Mouse (Mus musculus) hindbrain, embryonic 14.5 days (tissue): Measurements from ENCODE around the gene Grn. TPM values are rescaled to one million over a fixed set of nuclear protein-coding genes. Genes with fewer than 3 reads are reported as not detected.

Source experiments
- ATAC-seq: fragments of 200-750 bp; cut with Nextera tagmentation; 2 replicates; pipeline ENCODE4 v1.8.0; 2017; ENCODE audit warnings: moderate number of reproducible peaks, mild to moderate bottlenecking, moderate TSS enrichment, moderate library complexity; ENCODE audit not compliant: low FRiP score
- DNase-seq: peaks from one replicate; pipeline ENCODE4 v3.0.0-alpha.2; 2015; ENCODE audit warnings: low spot score
- H3K27ac ChIP-seq: fragments of 300-500 bp; sonication (generic); 2 replicates; pipeline ENCODE4 v1.5.1; 2014; ENCODE audit warnings: mild to moderate bottlenecking, moderate library complexity
- H3K27me3 ChIP-seq: fragments of 300-500 bp; sonication (generic); 2 replicates; pipeline ENCODE4 v1.6.1; 2014; ENCODE audit warnings: mild to moderate bottlenecking, low read length, mixed read lengths; ENCODE audit not compliant: control insufficient read depth, insufficient read depth
- H3K36me3 ChIP-seq: fragments of 300-500 bp; sonication (generic); replicated peaks from 2 replicates; pipeline ENCODE4 v1.6.1; 2014; ENCODE audit not compliant: control insufficient read depth, insufficient read depth
- H3K4me1 ChIP-seq: fragments of 300-500 bp; sonication (generic); replicated peaks from 2 replicates; pipeline ENCODE4 v1.6.1; 2014; ENCODE audit warnings: antibody characterized with exemption, low read length, mixed read lengths; ENCODE audit not compliant: control insufficient read depth, insufficient read depth
- H3K4me2 ChIP-seq: fragments of 300-500 bp; sonication (generic); replicated peaks from 2 replicates; pipeline ENCODE4 v1.6.1; 2014; ENCODE audit warnings: mild to moderate bottlenecking, moderate library complexity
- H3K4me3 ChIP-seq: fragments of 300-500 bp; sonication (generic); replicated peaks from 2 replicates; pipeline ENCODE4 v1.5.1; 2014; ENCODE audit warnings: mild to moderate bottlenecking, low read length
- H3K9ac ChIP-seq: fragments of 300-500 bp; sonication (generic); 2 replicates; pipeline ENCODE4 v1.6.1; 2014
- H3K9me3 ChIP-seq: fragments of 300-500 bp; sonication (generic); 2 replicates; pipeline ENCODE4 v1.6.1; 2016; ENCODE audit warnings: low read length; ENCODE audit not compliant: control insufficient read depth
- WGBS: fragments of 180-500 bp; shearing (Covaris S2); extraction: QIAGEN DNeasy Blood & Tissue Kit; methylation state at CpG from one replicate; pipeline ENCODE4 v1.1.7; 2014; 5-methylcytosine and 5-hydroxymethylcytosine counted together
- polyA plus RNA-seq: library from polyadenylated mRNA; unstranded; fragments of >200 nt; fragmentation: Nextera tagmentation; extraction: Ambion mirVana; gene quantifications from 2 replicates; pipeline ENCODE4 v1.2.1, GENCODE M21; 2014

Grn gene
- polyA plus RNA-seq, 1 experiment from 2014 or later, result 63.6 TPM

DNA sequence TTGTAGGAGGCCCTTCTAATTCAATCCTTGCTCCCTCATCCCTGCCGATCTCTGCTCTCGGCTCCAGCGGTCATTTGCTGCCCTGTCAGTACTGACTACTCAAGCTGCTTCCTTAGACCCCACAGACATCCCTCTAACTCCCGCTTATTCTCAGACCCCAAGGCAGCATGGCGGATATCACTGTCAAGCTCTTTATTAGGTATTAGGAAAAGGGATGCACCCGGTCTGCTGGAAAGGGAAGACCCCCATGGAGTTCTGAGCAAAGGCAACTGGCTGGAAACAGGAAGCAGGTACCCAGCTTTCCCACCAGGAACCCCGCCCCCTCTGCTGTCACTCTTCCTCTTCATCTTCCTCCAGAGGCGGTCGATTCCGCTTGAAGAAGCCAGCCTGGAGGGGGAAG lies 23.0 kb downstream of the Grn start:
- no peak overlapping the region for H3K9ac ChIP-seq
- no peaks in the 10 kb centered on the region for H3K36me3 ChIP-seq
- no peak overlapping the region for H3K4me3 ChIP-seq
- ATAC-seq, result no peak
- H3K9me3 ChIP-seq, result no peaks in the 10 kb centered on the region
- no peak for DNase-seq
- H3K27me3 ChIP-seq, result peaks cover 3% of the 10 kb centered on the region; the same call in 1 of the 2 replicates
- peaks cover 12% of the 10 kb centered on the region for H3K4me1 ChIP-seq
- WGBS, result 25% methylated on average over 10 of the region's 10 CpGs
- no peak overlapping the region for H3K4me2 ChIP-seq
- H3K27ac ChIP-seq, result no peak overlapping the region

DNA sequence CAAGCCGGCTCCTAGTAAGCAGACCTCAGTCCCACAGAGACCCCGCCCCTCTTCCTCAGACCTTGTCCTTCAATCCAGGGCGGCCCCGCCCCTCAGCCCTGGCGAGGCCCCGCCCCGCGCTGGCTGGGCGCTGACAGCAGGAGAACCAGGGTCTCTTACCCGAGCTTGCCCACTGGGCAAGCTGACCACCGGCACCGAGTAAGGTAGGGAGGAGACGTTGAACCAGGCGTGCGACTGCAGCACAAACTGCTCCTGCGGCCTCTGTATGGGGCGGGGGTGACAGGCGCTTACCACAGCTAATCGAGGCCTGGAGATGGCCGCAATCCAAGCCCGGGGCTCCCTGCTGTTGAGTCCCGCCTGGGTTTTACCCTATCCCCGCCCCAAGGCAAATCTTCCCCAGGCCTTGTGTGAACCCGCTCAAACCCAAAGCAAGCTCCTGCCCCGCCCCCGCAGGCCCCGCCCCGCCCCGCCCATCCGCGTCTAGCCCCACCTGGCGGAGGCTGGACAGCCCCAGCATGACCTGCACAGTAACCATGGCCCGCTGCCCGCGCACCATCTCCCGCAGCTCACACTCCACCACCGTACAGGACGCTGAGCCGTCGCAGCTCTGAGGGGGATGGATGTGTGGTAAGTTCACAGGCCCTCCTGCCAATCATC lies 25.8 kb downstream of the Grn start:
- H3K4me1 ChIP-seq, result peaks cover 12% of the 10 kb centered on the region
- H3K27ac ChIP-seq, result peak overlapping the region; percentile 35; the same call in 1 of the 2 replicates
- WGBS, result under 1% methylated on average over 40 of the region's 40 CpGs
- no peaks in the 10 kb centered on the region for H3K9me3 ChIP-seq
- DNase-seq, result peak; percentile 66
- ATAC-seq, result peak; percentile 82
- peak overlapping the region; percentile 73 for H3K9ac ChIP-seq
- peak overlapping the region; percentile 86 for H3K4me2 ChIP-seq
- 0 out of 2 replicates have a peak, but pooled peaks cover 3% of the 10 kb centered on the region for H3K27me3 ChIP-seq
- no peaks in the 10 kb centered on the region for H3K36me3 ChIP-seq
- H3K4me3 ChIP-seq, result peak overlapping the region; percentile 50

- H3K9me3 ChIP-seq, result no peaks in the 10 kb centered on the region
- no peak overlapping the region for H3K4me3 ChIP-seq
- H3K27me3 ChIP-seq, result 0 out of 2 replicates have a peak, but pooled peaks cover 3% of the 10 kb centered on the region
- H3K4me2 ChIP-seq, result no peak overlapping the region
- DNase-seq, result no peak
- WGBS, result 67% methylated on average over 16 of the region's 16 CpGs
- no peak overlapping the region for H3K27ac ChIP-seq
- peaks cover 8% of the 10 kb centered on the region for H3K4me1 ChIP-seq
- no peak overlapping the region for H3K9ac ChIP-seq
- no peak for ATAC-seq
- no peaks in the 10 kb centered on the region for H3K36me3 ChIP-seq
These were observed 30.4 kb downstream of the Grn start for GRCm38 (mm10) chr11:102460541-102460940.

GRCm38 (mm10) chr11:102461764-102462163 lies 31.6 kb downstream of the Grn start:
- Histone ChIP-seq H3K36me3 (no peaks in the 10 kb centered on the region), H3K27me3 (0 out of 2 replicates have a peak, but pooled peaks cover 6% of the 10 kb centered on the region), H3K4me1 (0 out of 2 replicates have a peak, but pooled peaks cover 4% of the 10 kb centered on the region), H3K9me3 (no peaks in the 10 kb centered on the region), H3K4me2 (no peak overlapping the region), H3K9ac (no peak overlapping the region), H3K27ac (no peak overlapping the region), H3K4me3 (no peak overlapping the region)
- ATAC-seq (no peak), DNase-seq (no peak)
- WGBS, result 89% methylated on average over 3 of the region's 3 CpGs

- Histone ChIP-seq H3K27me3 (0 out of 2 replicates have a peak, but pooled peaks cover 3% of the 10 kb centered on the region), H3K4me3 (no peak overlapping the region), H3K9me3 (no peaks in the 10 kb centered on the region), H3K4me2 (no peak overlapping the region), H3K36me3 (no peaks in the 10 kb centered on the region), H3K9ac (no peak overlapping the region), H3K27ac (no peak overlapping the region), H3K4me1 (peaks cover 10% of the 10 kb centered on the region; the same call in 1 of the 2 replicates)
- ATAC-seq (no peak), DNase-seq (no peak)
- WGBS, result 93% methylated on average over 6 of the region's 6 CpGs
These were observed 34.8 kb downstream of the Grn start for GRCm38 (mm10) chr11:102464901-102465300.

DNA sequence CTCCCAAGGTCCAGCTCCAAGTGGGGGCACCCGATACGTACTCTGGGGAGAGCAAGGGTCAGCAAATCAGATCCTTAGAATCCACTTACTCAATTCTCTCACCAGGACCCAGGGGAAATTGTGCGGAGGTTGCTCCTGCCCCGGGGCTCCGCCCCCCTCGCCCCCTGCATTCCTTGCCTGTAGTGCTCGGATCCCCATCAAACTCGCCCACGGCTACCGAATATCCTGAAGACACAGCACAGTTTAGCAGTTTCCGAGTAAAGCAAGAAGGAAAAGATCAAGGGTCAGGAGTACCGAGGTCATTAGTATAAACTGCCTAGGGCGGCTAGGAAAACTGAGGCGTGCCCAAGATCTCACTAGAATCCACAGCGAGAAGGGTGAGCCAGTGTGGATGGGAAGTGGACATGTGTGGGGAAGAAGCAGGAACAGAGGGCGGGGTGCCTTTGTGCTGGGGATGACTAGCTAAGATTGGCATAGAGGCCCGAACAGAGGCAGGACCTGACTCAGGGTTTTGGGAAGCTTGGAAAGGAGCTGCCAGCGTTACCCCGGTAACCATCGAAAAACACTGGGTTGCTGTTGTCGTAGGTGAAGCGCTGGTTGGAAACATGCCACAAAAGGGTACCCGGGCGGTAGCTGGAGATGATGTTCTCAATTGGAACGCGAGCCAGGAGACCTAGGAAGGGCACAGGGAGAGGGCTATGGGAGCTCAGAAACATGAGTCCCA lies 35.8 kb downstream of the Grn start:
- Histone ChIP-seq H3K9ac (no peak overlapping the region), H3K9me3 (no peaks in the 10 kb centered on the region), H3K4me3 (no peak overlapping the region), H3K36me3 (no peaks in the 10 kb centered on the region), H3K27ac (no peak overlapping the region; the same call in 1 of the 2 replicates), H3K4me2 (peak overlapping the region; percentile 10; the same call in 1 of the 2 replicates), H3K4me1 (peaks cover 10% of the 10 kb centered on the region; the same call in 1 of the 2 replicates), H3K27me3 (0 out of 2 replicates have a peak, but pooled peaks cover 3% of the 10 kb centered on the region)
- WGBS, result 10% methylated on average over 26 of the region's 26 CpGs
- no peak for ATAC-seq
- peak; percentile 66 for DNase-seq

GRCm38 (mm10) chr11:102467041-102467631 lies 37.0 kb downstream of the Grn start:
- H3K36me3 ChIP-seq, result no peaks in the 10 kb centered on the region
- WGBS, result under 1% methylated on average over 37 of the region's 37 CpGs
- no peak overlapping the region for H3K27ac ChIP-seq
- no peaks in the 10 kb centered on the region for H3K9me3 ChIP-seq
- peak overlapping the region; percentile 49 for H3K9ac ChIP-seq
- peaks cover 10% of the 10 kb centered on the region; the same call in 1 of the 2 replicates for H3K4me1 ChIP-seq
- peak overlapping the region; percentile 33 for H3K4me3 ChIP-seq
- H3K27me3 ChIP-seq, result 0 out of 2 replicates have a peak, but pooled peaks cover 3% of the 10 kb centered on the region
- peak; percentile 91 for DNase-seq
- H3K4me2 ChIP-seq, result peak overlapping the region; percentile 61
- ATAC-seq, result peak; percentile 90

GRCm38 (mm10) chr11:102469648-102470357 lies 39.7 kb downstream of the Grn start, which contains the start of gene Itga2b:
TSS of gene Itga2b (minus strand) at chr11:102470122.
- peaks cover 10% of the 10 kb centered on the region; the same call in 1 of the 2 replicates for H3K4me1 ChIP-seq
- no peak for ATAC-seq

More at GRCm38 (mm10) chr11:102469648-102470357, 39.7 kb downstream of the Grn start, which contains the start of gene Itga2b:
- Histone ChIP-seq H3K9ac (no peak within 1 kb of the TSS), H3K27me3 (0 out of 2 replicates have a peak, but pooled peaks cover 3% of the 10 kb centered on the region), H3K4me3 (no peak within 1 kb of the TSS), H3K36me3 (no peaks in the 10 kb centered on the region; the same call in 1 of the 2 replicates), H3K27ac (no peak within 1 kb of the TSS), H3K9me3 (no peaks in the 10 kb centered on the region), H3K4me2 (no peak within 1 kb of the TSS)
- 66% methylated on average over 11 of the region's 11 CpGs for WGBS
- DNase-seq, result no peak
